Mouse (Mus musculus) forebrain, embryonic 13.5 days (tissue): ENCODE measurements around the gene Lamtor1. TPM values are rescaled to one million over a fixed set of nuclear protein-coding genes. Genes with fewer than 3 reads are reported as not detected.
"Not testable (repeated sequence)": the region's sequence is repeated elsewhere in the genome, so short reads cannot be mapped to it uniquely, and the experiment has no call there.

Experiments used
- ATAC-seq: fragments of 200-750 bp; cut with Nextera tagmentation; 2 replicates; pipeline ENCODE4 v1.8.0; 2017
- H3K27ac ChIP-seq: fragments of 300-500 bp; sonication (generic); 2 replicates; pipeline ENCODE4 v1.5.1; 2015; ENCODE audit warnings: inconsistent platforms, mild to moderate bottlenecking, moderate library complexity
- H3K27me3 ChIP-seq: fragments of 300-500 bp; sonication (generic); 2 replicates; pipeline ENCODE4 v1.6.1; 2015; ENCODE audit warnings: mild to moderate bottlenecking, inconsistent platforms
- H3K36me3 ChIP-seq: fragments of 300-500 bp; sonication (generic); 2 replicates; pipeline ENCODE4 v1.6.1; 2015; ENCODE audit warnings: mild to moderate bottlenecking, inconsistent platforms; ENCODE audit not compliant: poor library complexity, severe bottlenecking
- H3K4me1 ChIP-seq: fragments of 300-500 bp; sonication (generic); 2 replicates; pipeline ENCODE4 v1.6.1; 2015; ENCODE audit warnings: inconsistent platforms
- H3K4me2 ChIP-seq: fragments of 300-500 bp; sonication (generic); 2 replicates; pipeline ENCODE4 v1.6.1; 2015; ENCODE audit warnings: inconsistent platforms, mild to moderate bottlenecking, moderate library complexity
- H3K4me3 ChIP-seq: fragments of 300-500 bp; sonication (generic); 2 replicates; pipeline ENCODE4 v1.5.1; 2015; ENCODE audit warnings: mild to moderate bottlenecking, inconsistent platforms
- H3K9ac ChIP-seq: fragments of 300-500 bp; sonication (generic); 2 replicates; pipeline ENCODE4 v1.6.1; 2015; ENCODE audit warnings: mild to moderate bottlenecking, inconsistent platforms
- H3K9me3 ChIP-seq: fragments of 300-500 bp; sonication (generic); replicated peaks from 2 replicates; pipeline ENCODE4 v1.6.1; 2016; ENCODE audit warnings: inconsistent platforms
- WGBS: fragments of 180-500 bp; shearing (Covaris S2); methylation state at CpG from one replicate; pipeline ENCODE4 v1.1.7; 2015; 5-methylcytosine and 5-hydroxymethylcytosine counted together
- polyA plus RNA-seq: library from polyadenylated mRNA; unstranded; fragments of >200 nt; fragmentation: Nextera tagmentation; extraction: Ambion mirVana; gene quantifications from 2 replicates; pipeline ENCODE4 v1.2.1, GENCODE M21; 2015

Lamtor1 gene
- polyA plus RNA-seq, 1 experiment from 2014 or later = 152 TPM

DNA sequence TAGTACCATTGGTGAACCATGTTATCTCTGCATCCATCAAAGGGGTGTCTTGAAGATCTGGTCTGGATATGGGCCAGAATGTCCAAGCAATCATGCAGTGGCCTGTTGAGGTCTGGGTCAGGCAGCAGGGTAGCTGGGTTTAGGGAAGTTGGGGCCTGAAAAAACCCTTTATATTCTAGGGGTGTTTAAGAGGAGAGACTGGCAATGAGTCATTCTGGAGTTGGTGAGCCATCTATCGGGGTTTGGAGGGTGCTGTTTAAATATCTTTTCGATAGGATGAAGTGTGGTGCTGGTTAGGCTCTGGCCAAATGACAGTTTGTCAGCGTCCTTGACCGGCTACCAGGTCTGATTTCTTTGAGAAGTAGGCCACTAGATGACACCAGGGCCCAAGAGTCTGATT lies 30.3 kb downstream of the Lamtor1 start:
- Histone ChIP-seq H3K4me1 (peaks cover 28% of the 10 kb centered on the region), H3K4me2 (peak overlapping the region; percentile 77), H3K4me3 (no peak overlapping the region), H3K36me3 (0 out of 2 replicates have a peak, but pooled peaks cover 4% of the 10 kb centered on the region), H3K27me3 (no peaks in the 10 kb centered on the region), H3K9ac (no peak overlapping the region), H3K27ac (no peak overlapping the region), H3K9me3 (no peaks in the 10 kb centered on the region)
- WGBS = 96% methylated on average over 4 of the region's 4 CpGs
- no peak for ATAC-seq

DNA sequence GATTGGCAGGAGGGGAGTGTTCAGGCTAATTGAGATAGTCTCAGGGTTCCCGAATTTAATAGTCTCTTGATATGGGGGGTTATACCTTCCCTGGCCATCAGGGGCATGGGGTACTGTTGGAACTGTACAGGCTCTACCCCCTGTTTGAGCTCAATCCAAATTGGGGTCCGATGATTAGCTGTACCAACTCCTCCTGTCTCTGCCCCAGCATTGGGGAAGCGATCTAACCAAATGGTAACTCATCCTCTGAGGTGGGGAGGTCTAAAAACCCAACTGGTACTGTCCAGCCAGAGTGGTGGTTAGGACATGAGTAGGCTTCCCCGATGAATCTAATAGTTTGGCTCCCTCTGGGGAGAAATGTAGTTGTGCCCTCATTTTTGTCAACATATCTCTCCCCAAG lies 31.3 kb downstream of the Lamtor1 start:
- Histone ChIP-seq H3K27ac (no peak overlapping the region), H3K9me3 (no peaks in the 10 kb centered on the region), H3K36me3 (0 out of 2 replicates have a peak, but pooled peaks cover 4% of the 10 kb centered on the region), H3K4me3 (no peak overlapping the region), H3K27me3 (no peaks in the 10 kb centered on the region), H3K4me2 (no peak overlapping the region), H3K9ac (no peak overlapping the region), H3K4me1 (peaks cover 28% of the 10 kb centered on the region)
- ATAC-seq = no peak
- 92% methylated on average over 4 of the region's 4 CpGs for WGBS

DNA sequence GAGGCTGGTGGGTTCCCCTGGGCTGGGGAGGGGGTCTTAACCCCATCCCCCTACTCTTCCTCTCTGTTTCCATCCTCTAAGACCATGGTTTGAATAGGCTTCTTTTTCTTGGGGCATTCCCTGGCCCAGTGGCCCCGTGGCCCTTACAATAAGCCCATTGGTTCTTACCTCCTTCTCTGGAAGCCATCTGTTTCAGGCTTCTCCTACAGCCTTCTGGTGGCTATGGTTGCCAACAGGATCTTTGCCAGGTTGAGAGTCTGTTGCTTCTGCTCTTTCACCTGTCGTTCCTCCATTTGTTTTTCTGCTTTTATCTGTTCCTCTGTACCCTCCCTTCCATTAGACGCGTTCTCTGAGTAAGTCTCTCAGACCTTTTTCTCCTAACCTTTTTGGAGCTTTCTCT lies 31.9 kb downstream of the Lamtor1 start:
- Histone ChIP-seq H3K4me2 (no peak overlapping the region), H3K4me3 (no peak overlapping the region), H3K9ac (no peak overlapping the region), H3K9me3 (no peaks in the 10 kb centered on the region), H3K27me3 (no peaks in the 10 kb centered on the region), H3K36me3 (0 out of 2 replicates have a peak, but pooled peaks cover 4% of the 10 kb centered on the region), H3K4me1 (peaks cover 25% of the 10 kb centered on the region), H3K27ac (no peak overlapping the region)
- ATAC-seq = no peak
- 98% methylated on average over 4 of the region's 4 CpGs for WGBS

DNA sequence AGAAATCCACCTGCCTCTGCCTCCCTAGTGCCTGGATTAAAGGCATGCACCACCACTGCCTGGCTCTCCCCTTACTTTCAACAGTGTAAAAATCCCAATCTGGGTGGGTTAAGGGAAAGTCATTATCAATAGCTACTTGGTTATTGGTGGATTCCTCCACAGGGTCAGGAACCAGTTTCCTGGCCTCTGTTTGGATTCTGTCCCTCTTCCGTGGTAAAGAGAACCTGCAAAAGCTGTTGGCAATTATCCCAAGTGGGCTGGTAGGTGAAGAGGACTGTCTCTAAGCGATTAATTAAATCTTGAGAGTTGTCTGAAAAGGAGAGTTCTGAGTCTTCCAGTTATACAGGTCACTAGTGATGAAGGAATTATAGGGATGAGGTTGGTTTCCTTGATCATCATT lies 32.6 kb downstream of the Lamtor1 start:
- H3K9me3 ChIP-seq = no peaks in the 10 kb centered on the region
- no peak overlapping the region for H3K4me2 ChIP-seq
- H3K4me3 ChIP-seq = no peak overlapping the region
- no peak overlapping the region for H3K9ac ChIP-seq
- H3K36me3 ChIP-seq = 0 out of 2 replicates have a peak, but pooled peaks cover 4% of the 10 kb centered on the region
- WGBS = 85% methylated on average over 2 of the region's 2 CpGs
- no peaks in the 10 kb centered on the region for H3K27me3 ChIP-seq
- no peak for ATAC-seq
- H3K27ac ChIP-seq = no peak overlapping the region
- H3K4me1 ChIP-seq = peaks cover 18% of the 10 kb centered on the region

DNA sequence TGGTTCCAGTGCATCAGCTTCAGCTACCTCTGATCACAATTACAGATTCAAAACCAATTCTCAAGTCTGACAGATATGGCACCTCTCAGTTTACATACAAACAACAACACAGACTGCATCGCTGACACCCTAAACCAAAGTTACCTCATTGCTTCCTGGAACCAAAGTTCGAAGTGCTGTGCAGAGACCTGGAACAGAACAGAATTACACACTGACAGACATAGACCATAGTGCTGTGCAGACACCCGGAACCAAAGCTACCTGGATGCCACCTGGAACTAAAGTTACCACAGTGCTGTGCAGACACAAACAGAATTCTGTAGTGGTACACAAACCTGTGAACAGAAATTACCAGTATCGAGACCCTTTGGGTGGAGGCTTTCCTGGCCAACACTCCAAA lies 34.1 kb downstream of the Lamtor1 start:
- WGBS = 96% methylated on average over 4 of the region's 4 CpGs
- Histone ChIP-seq H3K27me3 (no peaks in the 10 kb centered on the region), H3K36me3 (0 out of 2 replicates have a peak, but pooled peaks cover 4% of the 10 kb centered on the region), H3K4me2 (no peak overlapping the region), H3K4me1 (peaks cover 13% of the 10 kb centered on the region), H3K27ac (no peak overlapping the region), H3K9ac (no peak overlapping the region), H3K9me3 (no peaks in the 10 kb centered on the region), H3K4me3 (no peak overlapping the region)
- ATAC-seq = no peak

DNA sequence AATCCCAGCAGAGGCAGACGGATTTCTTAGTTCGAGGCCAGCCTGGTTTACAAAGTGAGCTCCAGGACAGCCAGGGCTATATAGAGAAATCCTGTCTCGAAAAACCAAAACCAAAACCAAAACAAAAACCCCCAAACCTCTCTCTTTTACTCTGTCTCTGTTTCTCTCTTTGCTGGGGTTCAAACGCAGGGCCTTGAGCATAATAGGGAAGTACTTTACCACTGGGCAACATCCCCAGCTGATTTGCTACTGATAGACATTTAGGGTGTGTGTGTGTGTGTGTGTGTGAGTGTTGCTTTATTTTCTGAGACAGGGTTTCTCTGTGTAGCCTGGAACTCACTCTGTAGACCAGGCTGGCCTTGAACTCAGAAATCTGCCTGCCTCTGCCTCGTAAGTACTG lies 43.3 kb downstream of the Lamtor1 start:
- ATAC-seq, H3K4me3 ChIP-seq, H3K36me3 ChIP-seq, H3K27ac ChIP-seq, H3K4me1 ChIP-seq, H3K9me3 ChIP-seq, H3K4me2 ChIP-seq, H3K27me3 ChIP-seq, H3K9ac ChIP-seq: not testable (repeated sequence)
- 91% methylated on average over 5 of the region's 5 CpGs for WGBS

DNA sequence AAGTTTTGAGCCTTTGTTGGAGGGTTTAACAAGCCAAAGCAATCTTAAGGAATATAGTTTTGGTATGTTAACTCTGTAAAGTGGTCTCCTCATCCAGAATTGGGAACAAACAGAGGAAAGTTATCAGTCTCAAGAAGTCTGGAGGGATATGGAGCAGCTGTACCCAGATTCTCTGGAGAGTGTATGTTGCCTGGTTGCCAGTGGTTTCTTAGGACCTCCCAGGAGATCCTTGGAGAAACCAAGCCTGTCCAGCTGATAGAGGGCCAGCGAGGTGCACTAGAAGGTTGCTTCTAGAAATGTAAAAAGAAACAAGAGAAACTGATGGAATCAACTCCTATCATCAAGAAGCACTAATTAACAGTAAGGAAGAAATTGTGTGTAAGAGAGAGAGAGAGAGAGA lies 45.9 kb downstream of the Lamtor1 start:
- Histone ChIP-seq H3K27ac (no peak overlapping the region), H3K4me2 (no peak overlapping the region), H3K4me3 (no peak overlapping the region), H3K4me1 (no peaks in the 10 kb centered on the region), H3K9me3 (no peaks in the 10 kb centered on the region), H3K9ac (no peak overlapping the region), H3K27me3 (no peaks in the 10 kb centered on the region), H3K36me3 (no peaks in the 10 kb centered on the region)
- WGBS = 84% methylated on average over 1 of the region's 1 CpGs
- ATAC-seq = no peak

DNA sequence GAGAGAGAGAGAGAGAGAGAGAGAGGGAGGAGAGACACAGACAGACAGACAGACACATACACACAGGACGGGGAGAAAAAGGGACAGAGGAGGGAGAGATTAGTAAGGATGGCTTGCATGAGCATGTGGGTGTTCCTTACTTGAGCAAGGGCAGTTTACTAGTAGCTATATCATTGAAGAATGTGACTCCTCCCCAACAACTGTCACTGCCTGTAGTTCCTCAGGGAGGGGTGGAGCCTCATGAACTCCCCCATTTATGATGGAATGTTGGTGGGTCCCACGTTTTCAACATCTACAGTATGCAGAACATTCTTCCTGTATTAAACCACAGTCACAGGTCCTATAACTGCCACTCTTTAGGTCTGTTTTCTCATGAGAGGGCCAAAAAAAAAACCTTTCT lies 46.4 kb downstream of the Lamtor1 start:
- Histone ChIP-seq H3K9me3 (no peaks in the 10 kb centered on the region), H3K4me3 (no peak overlapping the region), H3K27me3 (no peaks in the 10 kb centered on the region), H3K4me2 (no peak overlapping the region), H3K27ac (no peak overlapping the region), H3K9ac (no peak overlapping the region), H3K4me1 (no peaks in the 10 kb centered on the region), H3K36me3 (no peaks in the 10 kb centered on the region)
- ATAC-seq = no peak
- WGBS = 59% methylated on average over 2 of the region's 2 CpGs

DNA sequence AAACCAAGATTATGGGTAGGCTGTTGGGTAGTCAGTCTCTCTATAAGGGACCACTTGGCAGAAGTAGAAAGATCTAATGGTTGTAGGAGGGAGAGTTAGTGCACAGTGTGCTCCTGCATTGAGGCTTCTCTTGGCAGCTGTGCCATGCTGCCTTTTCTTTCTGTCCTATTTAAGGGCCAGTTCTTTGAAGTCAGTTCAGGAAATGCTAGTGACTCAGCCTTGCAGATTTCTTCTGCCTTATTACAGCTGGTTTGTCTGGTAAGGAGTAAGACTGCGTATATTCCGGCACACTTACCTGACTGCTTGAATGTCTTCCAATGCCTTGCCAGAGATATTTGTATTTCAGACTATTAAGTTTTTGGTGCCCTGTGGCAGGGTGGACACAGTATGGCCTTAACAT lies 48.5 kb downstream of the Lamtor1 start:
- Histone ChIP-seq H3K4me2 (no peak overlapping the region), H3K9me3 (no peaks in the 10 kb centered on the region), H3K27ac (no peak overlapping the region), H3K36me3 (no peaks in the 10 kb centered on the region), H3K27me3 (no peaks in the 10 kb centered on the region), H3K4me3 (no peak overlapping the region), H3K9ac (no peak overlapping the region), H3K4me1 (no peaks in the 10 kb centered on the region)
- ATAC-seq = no peak
- 92% methylated on average over 2 of the region's 2 CpGs for WGBS

DNA sequence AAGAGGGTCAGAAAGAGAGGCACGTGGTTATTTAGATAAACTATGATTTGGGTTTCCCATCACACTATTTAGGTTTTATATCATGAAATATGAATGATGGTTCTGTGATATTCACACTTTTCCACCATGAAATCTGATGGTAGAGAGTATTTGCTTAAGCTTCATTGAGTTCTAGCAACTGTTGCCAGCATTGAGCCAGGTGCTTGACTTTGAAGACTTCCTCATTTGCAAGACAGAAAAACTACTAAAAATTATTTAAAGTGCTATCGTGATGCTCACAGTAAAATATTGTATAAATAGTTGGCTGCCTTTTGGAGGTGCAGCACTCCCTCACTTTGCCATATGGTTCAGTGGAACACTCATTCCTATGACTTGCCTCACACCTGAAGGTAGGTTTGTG lies 49.6 kb downstream of the Lamtor1 start:
- no peak overlapping the region for H3K9ac ChIP-seq
- H3K9me3 ChIP-seq = no peaks in the 10 kb centered on the region
- no peaks in the 10 kb centered on the region for H3K27me3 ChIP-seq
- no peak overlapping the region for H3K4me3 ChIP-seq
- no peaks in the 10 kb centered on the region for H3K36me3 ChIP-seq
- H3K4me1 ChIP-seq = peaks cover 9% of the 10 kb centered on the region; the same call in 1 of the 2 replicates
- H3K27ac ChIP-seq = no peak overlapping the region
- 94% methylated on average over 2 of the region's 2 CpGs for WGBS
- no peak overlapping the region for H3K4me2 ChIP-seq
- ATAC-seq = no peak

DNA sequence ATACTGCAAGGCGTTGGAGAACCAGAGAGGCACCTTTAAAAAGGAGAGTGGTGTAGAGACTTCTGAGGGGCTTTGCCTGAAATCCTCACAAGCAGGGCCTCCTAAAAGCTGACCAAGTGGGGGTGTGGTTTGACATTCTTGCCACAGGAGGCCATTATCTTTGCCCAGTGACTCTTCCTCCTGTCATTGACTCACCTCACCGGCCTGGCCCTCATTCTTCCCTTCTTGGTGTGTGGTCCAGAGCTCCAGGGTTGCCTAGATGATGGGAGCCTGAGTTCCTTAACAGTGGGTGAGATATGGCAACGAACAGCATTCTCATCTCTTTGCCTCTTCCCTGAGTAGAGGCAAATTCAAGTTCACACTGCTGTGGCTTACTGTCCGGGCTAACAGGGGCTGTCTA lies 50.2 kb downstream of the Lamtor1 start:
- H3K27me3 ChIP-seq = no peaks in the 10 kb centered on the region
- whole genome bisulfite sequencing = 64% methylated on average over 4 of the region's 4 CpGs
- no peak for ATAC-seq

DNA sequence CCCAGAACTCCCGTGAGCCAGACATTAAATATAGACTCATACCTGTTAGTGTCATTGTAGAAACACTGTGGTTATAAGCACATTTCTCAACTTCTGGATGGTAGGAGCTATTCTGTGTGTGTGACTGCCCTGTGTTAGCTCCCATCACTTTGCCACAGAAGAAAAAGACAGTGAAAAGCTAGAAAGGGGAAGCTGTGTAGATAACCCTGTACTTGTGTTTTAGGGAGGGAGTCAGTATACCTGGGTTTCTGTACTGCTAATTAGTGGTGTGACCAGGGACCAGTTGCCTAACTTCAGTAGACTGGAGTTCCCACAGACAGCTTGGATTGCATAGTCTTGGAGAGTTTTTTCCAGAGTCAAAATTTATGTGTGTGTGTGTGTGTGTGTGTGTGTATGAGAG lies 50.8 kb downstream of the Lamtor1 start:
- H3K9ac ChIP-seq = no peak overlapping the region
- H3K9me3 ChIP-seq = no peaks in the 10 kb centered on the region
- no peak overlapping the region for H3K4me3 ChIP-seq
- H3K27me3 ChIP-seq = no peaks in the 10 kb centered on the region
- H3K27ac ChIP-seq = no peak overlapping the region
- no peak overlapping the region for H3K4me2 ChIP-seq
- H3K36me3 ChIP-seq = no peaks in the 10 kb centered on the region
- no peak for ATAC-seq
- H3K4me1 ChIP-seq = peaks cover 9% of the 10 kb centered on the region; the same call in 1 of the 2 replicates
- WGBS = 96% methylated on average over 1 of the region's 1 CpGs

More for the DNA sequence above, 50.2 kb downstream of the Lamtor1 start:
- H3K27ac ChIP-seq = no peak overlapping the region
- H3K9ac ChIP-seq = no peak overlapping the region
- H3K36me3 ChIP-seq = no peaks in the 10 kb centered on the region
- no peak overlapping the region for H3K4me3 ChIP-seq
- no peak overlapping the region for H3K4me2 ChIP-seq
- H3K4me1 ChIP-seq = peaks cover 9% of the 10 kb centered on the region; the same call in 1 of the 2 replicates
- no peaks in the 10 kb centered on the region for H3K9me3 ChIP-seq

DNA sequence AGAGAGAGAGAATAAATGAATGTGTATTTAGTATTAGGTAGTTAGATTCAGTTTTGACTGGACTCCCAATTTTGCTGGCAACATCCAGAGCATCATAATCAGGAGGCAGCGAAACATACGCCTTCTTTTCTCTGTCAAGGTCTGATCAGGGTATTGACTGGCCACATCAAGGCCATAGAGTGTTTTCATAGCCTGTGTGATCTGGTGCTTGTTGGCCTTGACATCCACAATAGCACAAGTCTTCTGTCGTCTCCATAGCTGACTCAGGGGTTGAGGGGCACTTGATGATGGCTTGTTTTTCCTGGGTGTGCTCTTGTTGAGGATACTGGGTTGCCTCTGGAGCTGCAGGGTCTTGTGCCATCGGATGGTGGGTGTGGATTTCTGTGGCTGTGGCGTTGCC lies 51.2 kb downstream of the Lamtor1 start:
- Histone ChIP-seq H3K9me3 (no peaks in the 10 kb centered on the region), H3K27ac (no peak overlapping the region), H3K9ac (no peak overlapping the region), H3K4me3 (no peak overlapping the region), H3K4me2 (no peak overlapping the region), H3K27me3 (no peaks in the 10 kb centered on the region), H3K36me3 (no peaks in the 10 kb centered on the region), H3K4me1 (peaks cover 9% of the 10 kb centered on the region; the same call in 1 of the 2 replicates)
- no peak for ATAC-seq
- WGBS = 90% methylated on average over 5 of the region's 5 CpGs
